Mouse (Mus musculus) c-Kit-positive CD71-positive TER-119-negative erythroid progenitor cells, embryonic 14.5 days (primary cell): ENCODE results near the gene Rad17.

ENCODE experiments used
- DNase-seq: peaks from one replicate; pipeline ENCODE4 v3.0.0-alpha.2; 2013; ENCODE audit warnings: low read depth

Rad17 gene

GRCm38 (mm10) chr13:100568359-100568758, 82.5 kb downstream of the Rad17 start:
- no peak for DNase-seq
